Mouse (Mus musculus): ENCODE measurements around the gene Kif22. TPM values are rescaled to one million over a fixed set of nuclear protein-coding genes. Genes with fewer than 3 reads are reported as not detected.

The Kif22 gene
- polyA plus RNA-seq, 1 experiment from 2014 or later: 80.9 TPM

DNA sequence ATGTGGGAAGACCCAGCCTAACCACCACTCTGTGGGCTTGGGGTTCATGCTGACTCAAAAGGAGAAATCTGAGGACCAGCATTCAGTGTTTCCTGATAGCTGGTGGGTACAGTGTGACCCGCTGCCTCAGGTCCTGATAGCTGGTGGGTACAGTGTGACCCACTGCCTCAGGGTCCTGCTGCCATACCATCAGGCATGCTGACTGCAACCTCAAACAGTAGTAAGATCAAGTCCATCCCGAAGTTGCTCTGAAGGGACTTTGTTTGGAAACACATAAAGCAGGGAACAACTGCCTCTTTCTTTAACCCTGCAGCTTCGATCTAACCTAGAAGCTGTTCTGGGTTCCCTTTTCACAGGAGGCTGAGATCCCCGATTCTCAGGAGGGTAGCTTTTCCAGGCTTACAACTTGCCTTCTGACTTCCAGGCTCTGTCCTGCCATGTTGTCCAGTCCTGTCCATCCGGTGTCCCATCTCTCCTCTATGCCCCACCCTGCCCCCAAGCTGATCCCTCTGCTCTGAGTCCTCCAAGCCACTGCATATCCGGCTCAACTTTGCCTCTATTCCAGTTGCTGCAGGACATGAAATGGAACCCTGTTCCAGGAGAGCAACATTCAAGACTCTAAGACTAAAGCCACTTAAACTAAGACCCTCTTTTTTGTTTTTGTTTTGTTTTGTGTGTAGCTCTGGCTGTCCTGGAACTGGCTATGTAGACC is 34.8 kb downstream of the Kif22 start:
- H3K9ac ChIP-seq: no peak overlapping the region; the same call in 1 of the 2 replicates
- WGBS: 89% methylated on average over 6 of the region's 6 CpGs

DNA sequence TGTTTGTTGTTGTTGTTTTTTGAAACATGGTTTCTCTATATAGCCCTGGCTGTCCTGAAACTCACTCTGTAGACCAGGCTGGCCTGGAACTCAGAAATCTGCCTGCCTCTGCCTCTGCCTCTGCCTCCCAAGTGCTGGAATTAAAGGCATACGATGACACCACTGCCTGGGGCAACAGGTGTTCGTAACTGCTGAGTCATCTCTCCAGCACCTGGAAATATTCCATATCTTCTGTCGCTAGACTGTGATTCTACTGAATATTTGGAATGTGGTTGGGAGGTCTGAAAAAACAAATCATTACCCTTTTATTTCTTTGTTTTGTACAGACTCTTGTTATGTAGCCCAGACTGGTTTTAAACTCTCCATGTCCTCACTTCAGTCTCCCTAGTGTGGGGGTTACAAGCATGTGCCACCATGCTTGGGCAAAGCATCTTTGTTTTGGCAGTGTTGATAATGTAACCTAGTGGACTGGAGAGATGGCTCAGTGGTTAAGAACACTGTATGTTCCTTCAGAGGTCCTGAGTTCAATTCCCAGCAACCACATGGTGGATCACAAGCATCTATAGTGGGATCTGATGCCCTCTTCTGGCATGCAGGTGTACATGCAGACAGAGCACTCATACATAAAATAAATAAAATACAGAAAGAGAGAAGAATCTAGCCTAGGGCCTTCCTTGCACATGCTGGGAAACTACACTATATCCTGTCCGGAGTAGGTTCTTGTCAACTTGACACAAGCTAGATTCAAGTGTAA is 38.0 kb downstream of the Kif22 start:
- 88% methylated on average over 4 of the region's 4 CpGs for WGBS
- H3K27ac ChIP-seq (ENCODE audit: poor library complexity, severe bottlenecking): no peak overlapping the region
- no peak for ATAC-seq (ENCODE audit: insufficient number of reproducible peaks, low FRiP score)

More for the DNA sequence above, 34.8 kb downstream of the Kif22 start:
- Histone ChIP-seq H3K27ac (ENCODE audit: poor library complexity, severe bottlenecking) (no peak overlapping the region), H3K9me3 (replicated peaks) (no peaks in the 10 kb centered on the region), H3K4me2 (no peak overlapping the region), H3K4me3 (no peak overlapping the region), H3K27me3 (replicated peaks) (no peaks in the 10 kb centered on the region), H3K36me3 (peaks cover 14% of the 10 kb centered on the region), H3K4me1 (replicated peaks) (peaks cover 14% of the 10 kb centered on the region)
- ATAC-seq (ENCODE audit: insufficient number of reproducible peaks, low FRiP score): no peak

DNA sequence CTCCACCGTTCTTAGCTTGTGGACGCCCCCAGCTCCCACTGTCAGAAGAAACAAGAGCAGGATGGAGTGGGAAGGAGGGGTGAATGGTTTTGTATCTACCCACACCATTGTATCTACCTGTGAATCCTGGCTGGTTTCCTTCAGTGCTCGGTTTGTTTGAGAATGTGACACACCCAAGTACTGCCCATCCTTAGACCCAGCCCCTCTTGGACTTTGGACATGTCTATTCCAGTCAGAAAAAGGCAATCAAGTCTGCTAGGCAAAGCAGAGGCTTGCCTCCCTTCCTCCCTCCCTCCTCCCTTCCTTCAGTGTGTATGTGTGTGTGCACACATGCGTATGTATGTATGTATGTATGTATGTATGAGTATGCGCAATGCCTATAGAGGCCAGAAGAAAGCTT is 38.7 kb downstream of the Kif22 start:
- Histone ChIP-seq H3K36me3 (no peaks in the 10 kb centered on the region), H3K27ac (ENCODE audit: poor library complexity, severe bottlenecking) (no peak overlapping the region), H3K4me2 (no peak overlapping the region), H3K4me1 (replicated peaks) (peaks cover 6% of the 10 kb centered on the region), H3K9me3 (replicated peaks) (no peaks in the 10 kb centered on the region), H3K4me3 (no peak overlapping the region), H3K9ac (no peak overlapping the region), H3K27me3 (replicated peaks) (no peaks in the 10 kb centered on the region)
- ATAC-seq (ENCODE audit: insufficient number of reproducible peaks, low FRiP score): no peak
- 88% methylated on average over 5 of the region's 5 CpGs for WGBS

More for the DNA sequence above, 38.0 kb downstream of the Kif22 start:
- Histone ChIP-seq H3K36me3 (no peaks in the 10 kb centered on the region), H3K9me3 (replicated peaks) (no peaks in the 10 kb centered on the region), H3K4me1 (replicated peaks) (peaks cover 13% of the 10 kb centered on the region), H3K4me2 (no peak overlapping the region), H3K27me3 (replicated peaks) (no peaks in the 10 kb centered on the region), H3K9ac (no peak overlapping the region), H3K4me3 (no peak overlapping the region)

DNA sequence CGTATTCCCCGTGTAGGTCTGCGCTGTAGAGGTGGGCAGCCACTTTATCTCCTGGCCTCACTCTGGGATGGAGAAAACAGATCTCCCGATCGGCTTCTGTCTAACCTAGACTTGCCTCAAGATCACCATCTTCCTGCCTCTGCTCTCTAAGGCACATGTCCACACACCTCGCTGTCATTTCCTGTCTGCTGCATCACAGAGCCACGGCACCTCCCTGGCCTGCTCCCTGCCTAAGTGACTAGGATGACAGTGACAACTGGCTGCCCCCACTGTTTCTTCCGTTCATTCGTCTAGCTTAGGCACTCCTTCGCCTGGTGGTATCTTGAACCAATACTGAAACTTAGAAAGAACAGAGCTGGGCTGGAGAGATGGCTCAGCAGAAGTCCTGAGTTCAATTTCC is 42.7 kb downstream of the Kif22 start:
- Histone ChIP-seq H3K27ac (ENCODE audit: poor library complexity, severe bottlenecking) (no peak overlapping the region), H3K4me1 (replicated peaks) (no peaks in the 10 kb centered on the region), H3K36me3 (peaks cover 12% of the 10 kb centered on the region), H3K9me3 (replicated peaks) (0 out of 2 replicates have a peak, but pooled peaks cover 4% of the 10 kb centered on the region), H3K9ac (no peak overlapping the region), H3K4me3 (no peak overlapping the region), H3K27me3 (replicated peaks) (no peaks in the 10 kb centered on the region), H3K4me2 (no peak overlapping the region)
- whole genome bisulfite sequencing: 67% methylated on average over 10 of the region's 10 CpGs
- no peak for ATAC-seq (ENCODE audit: insufficient number of reproducible peaks, low FRiP score)

DNA sequence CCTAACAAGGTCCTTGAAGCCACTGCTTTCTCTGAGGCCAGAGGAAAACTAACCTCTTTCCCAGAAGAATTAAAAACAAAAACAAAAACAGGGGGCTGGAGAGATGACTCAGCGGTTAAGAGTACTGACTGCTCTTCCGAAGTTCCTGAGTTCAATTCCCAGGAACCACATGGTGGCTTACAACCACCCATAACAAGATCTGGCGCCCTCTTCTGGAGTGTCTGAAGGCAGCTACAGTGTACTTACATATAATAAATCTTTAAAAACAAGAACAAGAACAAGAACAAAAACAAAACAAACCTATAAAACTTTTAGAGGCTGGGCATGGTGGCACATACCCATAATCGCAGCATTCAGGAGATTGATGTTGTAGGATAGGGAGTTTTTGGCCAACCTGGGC is 45.8 kb downstream of the Kif22 start:
- Histone ChIP-seq H3K9me3 (replicated peaks) (0 out of 2 replicates have a peak, but pooled peaks cover 4% of the 10 kb centered on the region), H3K27ac (ENCODE audit: poor library complexity, severe bottlenecking) (no peak overlapping the region), H3K9ac (no peak overlapping the region), H3K4me3 (no peak overlapping the region), H3K4me2 (no peak overlapping the region), H3K36me3 (peaks cover 12% of the 10 kb centered on the region), H3K27me3 (replicated peaks) (no peaks in the 10 kb centered on the region), H3K4me1 (replicated peaks) (no peaks in the 10 kb centered on the region)
- 77% methylated on average over 4 of the region's 4 CpGs for WGBS
- no peak for ATAC-seq (ENCODE audit: insufficient number of reproducible peaks, low FRiP score)

DNA sequence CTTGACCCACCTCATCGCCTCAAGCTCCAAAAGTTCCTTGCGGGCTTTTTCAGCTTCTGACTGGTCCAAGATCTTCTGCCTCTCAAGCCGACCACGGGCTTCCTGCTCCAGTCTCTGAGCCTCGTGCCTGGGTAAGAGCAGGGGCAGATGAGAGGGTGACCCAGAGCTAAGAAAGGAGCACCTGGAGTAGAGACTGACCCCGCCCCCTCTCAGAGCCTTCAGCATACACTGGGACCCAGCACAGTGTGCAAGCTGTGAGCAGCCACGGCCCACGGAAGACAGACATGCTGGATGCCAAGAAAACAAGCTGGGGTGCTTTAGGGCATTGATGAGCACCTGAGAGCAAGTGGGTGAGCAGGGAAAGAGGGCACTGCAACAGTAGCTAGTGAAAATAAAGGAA is 53.5 kb downstream of the Kif22 start:
- Histone ChIP-seq H3K9me3 (replicated peaks) (no peaks in the 10 kb centered on the region), H3K4me1 (replicated peaks) (no peaks in the 10 kb centered on the region), H3K36me3 (no peaks in the 10 kb centered on the region), H3K27me3 (replicated peaks) (0 out of 2 replicates have a peak, but pooled peaks cover 4% of the 10 kb centered on the region), H3K9ac (no peak overlapping the region), H3K4me3 (no peak overlapping the region), H3K27ac (ENCODE audit: poor library complexity, severe bottlenecking) (no peak overlapping the region), H3K4me2 (no peak overlapping the region)
- no peak for ATAC-seq (ENCODE audit: insufficient number of reproducible peaks, low FRiP score)
- WGBS: 70% methylated on average over 8 of the region's 8 CpGs

DNA sequence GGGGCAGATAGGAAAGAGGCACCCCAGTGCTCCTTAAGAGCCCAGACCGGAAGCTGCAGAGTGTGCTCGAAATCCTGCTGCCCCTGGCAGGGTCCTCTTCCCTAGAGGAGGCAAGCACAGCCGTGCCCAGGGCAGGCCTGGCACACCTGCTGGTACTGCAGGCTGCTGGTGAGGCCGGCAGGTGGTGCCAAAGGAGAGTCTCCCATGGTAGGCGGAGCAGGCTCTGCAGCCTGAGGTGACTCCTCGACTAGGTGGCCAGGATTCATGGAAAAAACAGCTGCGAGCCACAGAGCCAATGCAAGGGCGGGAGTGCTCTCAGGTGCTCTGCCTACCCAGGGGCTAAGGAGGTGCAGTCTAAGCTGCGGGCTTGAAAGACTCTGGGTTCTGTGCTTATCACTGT is 56.0 kb downstream of the Kif22 start:
- no peak overlapping the region for H3K9ac ChIP-seq
- ATAC-seq (ENCODE audit: insufficient number of reproducible peaks, low FRiP score): no peak; the same call in 1 of the 2 replicates
- 42% methylated on average over 9 of the region's 9 CpGs for WGBS

DNA sequence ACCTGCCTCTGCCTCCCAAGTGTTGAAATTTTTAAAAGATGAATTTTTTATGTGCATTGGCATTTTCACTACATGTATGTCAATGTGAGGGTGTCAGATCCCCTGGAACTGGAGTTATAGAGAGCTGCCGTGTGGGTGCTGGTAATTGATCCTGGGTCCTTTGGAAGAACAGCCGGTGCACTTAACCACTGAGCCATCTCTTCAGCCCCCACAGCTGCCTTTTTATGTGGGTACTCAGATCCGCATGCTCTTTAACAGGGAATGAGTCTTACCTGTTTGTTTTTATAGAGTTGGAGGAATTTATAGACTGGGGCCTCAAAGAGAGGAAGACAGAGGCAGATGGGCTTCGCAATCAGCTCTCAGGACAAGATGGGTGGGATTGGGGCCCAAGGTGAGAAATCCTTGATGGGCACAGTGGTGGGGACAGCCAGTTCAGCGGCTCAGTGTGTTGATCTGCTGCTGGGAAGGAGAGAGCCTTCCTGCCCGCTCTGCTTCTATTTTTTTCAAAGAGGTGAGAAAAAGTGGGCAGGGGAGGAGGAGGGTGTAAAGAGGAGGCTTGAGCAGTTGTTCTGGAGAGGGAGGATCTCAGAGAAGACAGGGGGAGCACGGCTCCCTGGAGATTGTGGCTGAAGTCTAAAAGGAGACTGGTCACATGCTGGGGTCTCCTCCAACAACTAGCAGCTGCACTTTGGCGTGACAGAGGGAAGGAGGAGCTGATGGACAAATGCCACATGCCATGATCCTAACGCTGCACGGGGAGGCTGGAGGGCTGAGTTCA is 57.4 kb downstream of the Kif22 start:
- Histone ChIP-seq H3K4me3 (no peak overlapping the region), H3K9me3 (replicated peaks) (no peaks in the 10 kb centered on the region), H3K27me3 (replicated peaks) (0 out of 2 replicates have a peak, but pooled peaks cover 4% of the 10 kb centered on the region), H3K27ac (ENCODE audit: poor library complexity, severe bottlenecking) (no peak overlapping the region), H3K4me2 (no peak overlapping the region), H3K9ac (no peak overlapping the region), H3K4me1 (replicated peaks) (no peaks in the 10 kb centered on the region), H3K36me3 (peaks cover 15% of the 10 kb centered on the region)
- no peak for ATAC-seq (ENCODE audit: insufficient number of reproducible peaks, low FRiP score)
- WGBS: 36% methylated on average over 10 of the region's 10 CpGs

More for the DNA sequence above, 56.0 kb downstream of the Kif22 start:
- H3K27me3 ChIP-seq (replicated peaks): 0 out of 2 replicates have a peak, but pooled peaks cover 4% of the 10 kb centered on the region
- no peaks in the 10 kb centered on the region for H3K4me1 ChIP-seq (replicated peaks)
- H3K4me2 ChIP-seq: no peak overlapping the region
- H3K4me3 ChIP-seq: no peak overlapping the region
- H3K27ac ChIP-seq (ENCODE audit: poor library complexity, severe bottlenecking): no peak overlapping the region
- H3K9me3 ChIP-seq (replicated peaks): no peaks in the 10 kb centered on the region
- H3K36me3 ChIP-seq: peaks cover 2% of the 10 kb centered on the region; the same call in 1 of the 2 replicates

DNA sequence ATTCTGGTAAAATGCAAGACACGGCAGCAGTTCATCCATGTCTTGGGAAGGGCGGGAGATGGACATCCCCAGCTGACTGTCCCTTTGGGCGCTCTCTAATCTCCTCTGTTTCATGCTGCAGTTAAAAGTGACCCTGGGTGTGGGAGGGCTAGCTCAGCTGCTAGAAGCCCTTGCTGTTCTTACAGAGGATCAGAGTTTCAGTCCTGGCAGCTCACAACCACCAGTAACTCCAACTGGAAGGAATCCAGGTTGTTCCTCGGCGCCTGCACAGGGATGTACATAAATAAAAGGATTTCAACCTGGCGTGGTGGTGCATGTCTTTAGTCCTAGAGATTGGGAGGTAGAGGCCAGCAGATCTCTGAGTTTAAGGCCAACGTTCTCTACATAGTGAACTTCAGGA is 59.2 kb downstream of the Kif22 start:
- WGBS: 80% methylated on average over 7 of the region's 7 CpGs

DNA sequence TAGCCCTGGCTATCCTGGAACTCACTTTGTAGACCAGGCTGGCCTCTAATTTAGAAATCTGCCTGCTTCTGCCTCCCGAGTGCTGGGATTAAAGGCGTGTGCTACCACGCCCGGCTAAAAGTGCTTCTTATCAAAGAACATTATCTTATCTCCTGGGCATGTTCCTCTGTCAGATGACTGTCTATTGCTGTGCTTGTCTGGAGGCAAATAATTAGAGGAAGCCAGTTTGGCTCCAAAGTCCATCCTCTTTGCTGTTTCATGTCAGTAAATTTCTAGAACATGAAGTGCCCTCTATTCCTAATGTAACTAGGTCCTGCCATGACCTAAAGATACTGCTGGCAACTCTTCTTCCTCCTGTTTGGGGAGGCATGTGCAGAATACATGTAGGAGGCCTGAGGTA is 60.2 kb downstream of the Kif22 start:
- Histone ChIP-seq H3K9me3 (replicated peaks) (no peaks in the 10 kb centered on the region), H3K4me2 (no peak overlapping the region), H3K27me3 (replicated peaks) (0 out of 2 replicates have a peak, but pooled peaks cover under 1% of the 10 kb centered on the region), H3K9ac (no peak overlapping the region), H3K36me3 (peaks cover 35% of the 10 kb centered on the region), H3K4me3 (no peak overlapping the region), H3K27ac (ENCODE audit: poor library complexity, severe bottlenecking) (no peak overlapping the region), H3K4me1 (replicated peaks) (peaks cover 3% of the 10 kb centered on the region)
- ATAC-seq (ENCODE audit: insufficient number of reproducible peaks, low FRiP score): no peak
- WGBS: 71% methylated on average over 4 of the region's 4 CpGs

More for the DNA sequence above, 59.2 kb downstream of the Kif22 start:
- Histone ChIP-seq H3K36me3 (peaks cover 32% of the 10 kb centered on the region), H3K4me3 (no peak overlapping the region), H3K27ac (ENCODE audit: poor library complexity, severe bottlenecking) (no peak overlapping the region), H3K27me3 (replicated peaks) (0 out of 2 replicates have a peak, but pooled peaks cover 4% of the 10 kb centered on the region), H3K4me2 (no peak overlapping the region), H3K9me3 (replicated peaks) (no peaks in the 10 kb centered on the region), H3K9ac (no peak overlapping the region), H3K4me1 (replicated peaks) (no peaks in the 10 kb centered on the region)
- no peak for ATAC-seq (ENCODE audit: insufficient number of reproducible peaks, low FRiP score)

DNA sequence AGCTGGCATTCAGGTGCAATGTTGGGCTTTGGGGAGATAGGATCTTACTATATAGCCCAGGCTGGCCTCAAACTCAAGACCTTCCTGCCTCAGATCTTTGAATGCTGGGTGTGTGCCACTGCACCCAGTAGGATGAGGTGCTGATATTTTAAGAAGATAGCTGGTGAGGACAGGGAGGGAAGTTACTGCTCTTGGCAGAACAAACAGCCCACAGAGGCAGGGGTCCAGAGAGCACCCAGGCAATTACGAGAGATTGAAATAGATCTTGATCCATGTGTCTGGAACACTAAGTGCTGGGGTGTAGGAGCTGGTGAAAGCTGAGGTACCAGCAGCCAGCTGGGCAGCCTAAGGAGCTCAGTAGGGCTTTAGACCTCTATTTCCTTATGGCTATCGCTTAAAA is 60.7 kb downstream of the Kif22 start:
- Histone ChIP-seq H3K4me1 (replicated peaks) (peaks cover 6% of the 10 kb centered on the region), H3K9ac (no peak overlapping the region), H3K4me2 (no peak overlapping the region), H3K36me3 (peaks cover 35% of the 10 kb centered on the region), H3K4me3 (no peak overlapping the region), H3K27ac (ENCODE audit: poor library complexity, severe bottlenecking) (no peak overlapping the region), H3K9me3 (replicated peaks) (no peaks in the 10 kb centered on the region), H3K27me3 (replicated peaks) (no peaks in the 10 kb centered on the region)
- 73% methylated on average over 2 of the region's 2 CpGs for WGBS
- ATAC-seq (ENCODE audit: insufficient number of reproducible peaks, low FRiP score): no peak
